Mouse (Mus musculus) gastrocnemius, postnatal 4 days (tissue): ENCODE results near the gene Kncn. TPM values are rescaled to one million over a fixed set of nuclear protein-coding genes. Genes with fewer than 3 reads are reported as not detected.

Experiments used
- DNase-seq, 2 experiments: peaks; one replicate each; pipeline ENCODE4 v3.0.0; 2021 to 2022; ENCODE audit warnings: low spot score in 2 of 2, mixed read lengths in 2 of 2
- total RNA-seq, 2 experiments: library from RNA; stranded (reverse); gene quantifications; 2 replicates each; pipeline ENCODE4 v1.2.3; 2021

Gene Kncn
- total RNA-seq, 2 experiments from 2014 or later, result not detected

DNA sequence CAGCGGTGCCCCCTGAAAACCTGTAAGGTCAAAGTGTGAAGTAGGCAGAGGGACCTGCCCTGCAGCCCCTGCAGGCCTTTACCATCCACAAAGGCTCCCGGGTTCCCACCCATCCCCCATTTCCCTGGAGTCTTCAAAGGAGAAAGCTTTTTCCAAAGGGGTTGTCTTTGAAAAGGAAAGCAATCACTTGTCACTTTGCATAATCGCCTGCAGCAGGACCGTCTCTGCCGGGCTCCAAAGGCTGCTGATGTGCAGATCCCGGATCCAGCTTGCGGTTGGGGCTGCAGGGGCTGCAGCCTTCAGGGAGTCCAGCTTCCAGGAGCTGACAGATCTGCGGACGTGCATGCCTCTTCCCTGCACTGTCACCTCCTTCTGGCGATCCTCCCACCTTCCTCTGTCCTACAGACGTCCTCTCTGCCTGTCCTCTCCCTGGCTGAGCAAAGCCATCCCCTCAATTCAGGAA lies 6.0 kb upstream of the Kncn start:
- DNase-seq, result no peak

DNA sequence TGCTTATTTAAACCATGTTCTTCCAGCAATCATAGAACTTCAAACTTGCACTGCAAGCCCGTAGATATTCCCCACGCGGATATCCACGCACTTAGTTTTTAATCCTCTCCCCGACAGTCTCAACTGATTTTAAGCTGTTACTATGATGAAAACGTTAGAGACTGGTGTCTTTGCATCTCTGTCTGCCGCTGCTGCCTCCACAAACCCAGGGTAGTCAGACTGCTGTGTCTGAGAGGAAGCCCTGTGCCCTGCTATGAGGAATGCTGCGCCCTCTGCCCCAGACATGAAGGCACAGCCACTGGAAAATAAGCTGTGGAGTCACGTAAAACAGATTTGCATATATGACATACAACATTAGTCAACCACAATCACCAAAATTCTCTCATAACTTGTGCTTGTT lies 5.4 kb upstream of the Kncn start:
- no peak for DNase-seq

DNA sequence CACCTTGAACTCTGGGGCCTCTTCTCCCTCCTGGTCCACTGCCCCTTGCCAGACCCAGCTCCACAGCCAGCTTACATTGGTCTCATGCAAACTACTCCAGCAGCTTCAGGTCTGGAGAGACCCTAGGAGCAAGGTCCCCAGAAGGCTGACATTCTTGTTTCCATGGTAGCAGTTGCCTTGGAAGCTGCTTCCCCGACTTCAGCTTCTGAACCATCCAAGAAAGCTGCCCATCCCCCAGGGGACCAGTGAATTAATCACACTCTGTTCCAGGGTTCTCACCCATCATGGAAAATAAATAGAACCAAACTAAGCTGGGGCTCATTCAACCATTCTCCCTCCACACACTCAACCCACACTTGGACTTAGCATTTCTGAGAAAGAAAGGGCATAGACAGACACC lies 3.0 kb upstream of the Kncn start:
- no peak for DNase-seq

DNA sequence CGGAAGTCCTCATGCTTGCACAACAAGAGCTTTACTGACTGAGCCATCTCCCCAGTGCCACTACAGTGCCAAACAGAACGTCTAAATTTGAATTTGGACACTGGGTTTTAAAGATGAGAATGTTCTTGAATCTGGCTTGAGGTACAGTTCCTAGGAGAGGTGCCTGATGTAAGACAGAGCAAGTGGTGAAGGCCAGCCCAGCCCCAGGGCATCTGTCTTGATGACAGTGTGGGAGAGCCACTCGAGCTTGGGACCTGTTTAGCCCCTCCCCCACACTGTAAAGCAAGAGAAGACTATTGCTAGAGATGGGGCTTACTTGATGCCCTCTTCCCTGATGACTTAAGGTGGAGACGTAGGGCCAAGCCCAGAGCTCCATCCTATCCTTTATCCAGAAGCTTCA lies 2.0 kb upstream of the Kncn start:
- no peak for DNase-seq

DNA sequence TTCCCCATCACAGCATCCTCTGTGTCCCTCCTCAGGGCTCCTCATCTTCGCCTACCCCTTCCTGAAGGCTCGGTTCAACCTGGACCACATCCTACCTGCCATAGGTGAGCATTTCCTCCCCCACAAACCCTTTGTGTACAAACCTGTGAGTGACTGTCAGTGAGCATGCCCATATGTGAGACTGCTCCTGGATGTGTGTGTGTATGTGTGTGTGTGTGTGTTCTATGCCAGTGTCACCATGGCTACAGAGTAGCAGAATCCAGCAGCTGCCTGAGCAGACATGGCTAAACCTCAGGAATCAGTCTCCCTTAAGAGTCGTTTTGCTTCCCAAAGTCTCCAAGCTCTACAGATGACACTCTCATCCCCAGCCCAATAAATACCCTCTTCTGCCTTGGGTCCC lies 1.6 kb downstream of the Kncn start:
- DNase-seq, result no peak

DNA sequence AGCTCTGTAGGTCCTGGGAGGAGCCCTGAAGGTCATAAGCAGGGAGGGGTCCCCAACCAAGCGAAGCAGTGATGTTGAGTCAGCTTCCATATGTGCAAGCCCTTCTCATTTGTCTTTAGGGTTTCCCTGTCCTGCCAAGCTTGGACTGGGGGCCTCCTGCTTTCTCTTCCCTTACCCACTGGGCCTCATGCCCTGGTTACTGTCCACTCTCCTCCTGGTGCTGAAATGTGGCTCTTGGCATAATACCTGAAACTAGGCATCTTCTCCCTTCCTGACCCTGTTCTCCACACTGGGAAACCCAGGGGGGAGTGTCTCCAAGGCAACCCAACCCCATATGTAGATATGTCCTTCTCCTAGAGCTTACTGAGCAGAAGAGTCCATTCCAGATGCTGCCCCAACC lies 2.7 kb downstream of the Kncn start:
- DNase-seq, result no peak

DNA sequence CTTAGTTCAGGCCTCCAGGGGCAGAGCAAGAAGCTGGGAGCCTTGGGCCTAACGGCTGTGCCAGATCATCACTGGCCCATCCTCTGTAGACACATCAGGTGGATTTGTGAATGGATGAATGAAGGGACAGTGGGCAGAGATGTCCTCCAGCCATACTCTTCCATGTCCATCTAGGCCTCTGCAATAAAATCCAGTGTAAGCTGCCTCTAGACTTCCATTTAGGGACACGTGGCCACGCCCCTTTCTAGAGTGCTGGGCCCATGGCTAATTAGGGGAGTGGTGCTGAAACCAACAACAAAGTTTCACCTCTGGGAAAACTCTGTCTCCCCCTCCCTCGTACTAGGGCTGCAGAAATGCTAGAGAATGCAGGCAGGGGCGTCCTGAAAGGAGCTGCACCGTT lies 5.9 kb downstream of the Kncn start:
- no peak for DNase-seq

DNA sequence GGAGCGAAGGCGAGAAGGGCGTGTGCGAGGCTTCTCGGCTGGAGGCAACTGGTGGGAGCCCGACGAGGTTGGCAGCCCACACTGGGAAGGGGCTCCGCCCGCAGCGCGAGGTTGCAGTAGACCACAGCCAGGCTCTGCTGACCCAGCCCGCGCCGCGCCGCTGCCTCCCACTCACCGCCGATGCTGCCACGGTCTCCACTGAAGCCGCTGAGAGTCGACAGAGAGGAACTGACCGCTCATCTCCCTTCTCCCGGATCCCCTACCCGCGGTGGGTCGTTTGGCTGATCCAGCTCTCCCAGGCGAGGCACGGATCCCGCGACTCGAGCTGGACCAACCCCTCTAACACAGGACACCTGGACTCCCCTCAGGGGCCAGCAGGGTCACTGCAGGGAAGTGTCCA lies 6.4 kb downstream of the Kncn start, which contains the start of gene 6430628N08Rik:
Gene 6430628N08Rik (plus strand): TSS at position 113 of the 400 bp plus-strand sequence.
- no peak for DNase-seq

DNA sequence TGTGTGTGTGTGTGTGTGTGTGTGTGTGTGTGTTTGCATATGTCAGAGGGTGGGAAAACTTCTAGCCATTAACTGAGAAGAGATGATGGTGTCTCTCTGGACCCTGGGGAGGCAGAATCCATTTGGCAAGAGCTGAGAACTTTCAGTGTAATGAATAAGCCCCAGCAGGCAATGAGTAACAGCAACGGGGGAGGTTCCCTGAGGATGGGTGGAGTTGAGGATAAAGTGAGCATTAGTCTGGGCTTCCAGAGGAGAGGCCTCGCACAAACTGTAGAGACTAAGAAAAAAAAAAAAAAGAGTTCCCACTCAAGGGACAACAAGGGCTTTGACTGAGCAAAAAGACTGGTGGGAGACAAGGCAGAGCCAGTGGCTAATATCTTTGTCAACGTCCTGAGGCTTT lies 10.1 kb downstream of the Kncn start:
- no peak for DNase-seq

DNA sequence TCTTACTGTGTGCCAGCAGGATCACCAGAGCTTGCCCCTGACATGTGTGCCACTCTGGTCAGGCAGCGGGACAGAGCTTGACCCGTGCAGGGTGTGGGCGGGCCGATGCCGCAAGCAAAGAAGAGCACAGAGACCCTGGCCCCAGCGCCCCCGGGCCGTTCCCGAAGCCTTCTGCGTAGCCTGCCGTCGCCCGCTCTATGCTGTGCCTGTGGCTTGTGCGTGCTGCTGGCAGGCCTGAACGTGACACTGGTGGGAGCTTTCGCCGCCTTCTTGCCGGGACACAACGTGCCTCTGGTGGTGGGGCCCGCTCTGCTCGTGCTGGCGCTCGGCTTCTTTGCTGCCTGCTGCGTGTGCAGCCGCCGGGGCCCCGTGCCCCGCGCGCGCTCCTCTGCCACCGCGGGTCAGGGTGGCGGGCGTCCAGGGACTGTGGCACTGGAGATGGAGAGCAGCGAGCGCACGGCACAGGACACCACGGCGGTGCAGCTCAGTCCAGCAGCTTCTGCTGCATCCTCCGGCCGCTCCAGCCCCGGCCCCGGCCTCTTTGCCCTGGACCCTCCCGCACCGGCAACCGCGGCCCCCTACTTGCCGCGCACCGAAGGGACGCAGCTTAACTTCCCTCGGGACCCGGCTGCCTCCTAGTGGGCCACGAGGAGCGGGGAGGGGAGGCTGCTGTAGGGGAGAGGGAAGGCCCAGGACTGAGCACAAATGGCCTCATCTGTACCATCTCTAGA lies 13.9 kb downstream of the Kncn start:
- DNase-seq, result peak in 1 of 2 experiments; percentile 16

DNA sequence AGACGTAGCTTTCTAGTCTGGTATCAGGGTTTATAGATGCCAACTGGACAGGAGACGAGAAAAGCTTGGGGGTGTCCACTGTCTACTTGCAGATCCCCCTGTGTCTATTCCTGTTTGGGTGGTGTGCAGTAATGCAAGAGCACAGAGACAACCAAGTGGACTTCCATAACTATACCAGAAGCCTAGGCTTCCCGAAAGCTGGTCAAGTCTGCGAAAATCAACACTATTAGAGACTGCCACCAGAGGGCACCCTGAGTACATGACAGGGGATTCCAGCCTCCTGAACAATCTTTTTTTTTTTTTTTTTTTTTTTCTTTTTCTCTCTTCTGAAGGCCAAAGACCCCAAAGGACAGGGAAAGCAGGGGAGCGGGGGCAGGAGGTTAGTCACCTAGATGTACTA lies 18.6 kb downstream of the Kncn start:
- peak; percentile 58 to 81 for DNase-seq

DNA sequence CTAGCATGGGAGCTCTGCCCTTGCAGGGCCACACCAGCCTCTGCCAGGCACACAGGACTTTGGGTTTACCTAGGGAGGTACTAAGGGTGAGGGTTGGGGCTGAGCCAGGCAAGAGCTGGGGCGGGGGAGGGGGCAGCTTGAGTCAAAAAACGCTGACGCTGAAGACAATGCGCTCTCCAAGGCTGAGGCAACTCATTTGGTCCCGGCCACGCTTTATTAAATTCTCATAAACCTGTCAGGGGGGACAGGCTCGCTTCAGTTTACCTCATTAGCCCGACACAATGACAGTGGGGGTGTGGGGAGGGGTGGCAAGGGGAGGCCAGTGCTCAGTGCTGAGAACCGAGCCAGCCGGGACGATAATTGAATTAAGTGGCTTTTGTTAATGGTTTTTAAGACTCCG lies 20.2 kb downstream of the Kncn start:
- DNase-seq, result no peak

DNA sequence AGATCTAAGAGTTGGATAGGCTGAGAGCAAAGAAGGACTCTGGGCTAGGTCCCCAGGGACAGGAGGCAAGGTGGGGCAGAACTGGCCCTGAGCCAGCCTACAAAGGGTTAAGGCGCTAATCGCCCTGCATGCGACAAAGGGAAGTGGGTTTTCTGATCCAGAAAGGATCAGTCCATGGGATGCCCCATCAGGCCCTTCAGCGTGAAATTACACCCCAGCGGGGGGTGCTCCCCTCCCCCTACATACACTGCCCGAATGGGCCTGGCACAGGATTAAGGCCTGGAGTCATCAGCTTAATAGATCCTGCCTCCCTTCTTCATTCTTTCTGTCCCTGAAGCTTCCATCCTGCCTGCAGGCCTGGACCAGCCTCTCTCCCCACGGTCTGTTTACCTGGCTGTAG lies 21.5 kb downstream of the Kncn start:
- no peak for DNase-seq

DNA sequence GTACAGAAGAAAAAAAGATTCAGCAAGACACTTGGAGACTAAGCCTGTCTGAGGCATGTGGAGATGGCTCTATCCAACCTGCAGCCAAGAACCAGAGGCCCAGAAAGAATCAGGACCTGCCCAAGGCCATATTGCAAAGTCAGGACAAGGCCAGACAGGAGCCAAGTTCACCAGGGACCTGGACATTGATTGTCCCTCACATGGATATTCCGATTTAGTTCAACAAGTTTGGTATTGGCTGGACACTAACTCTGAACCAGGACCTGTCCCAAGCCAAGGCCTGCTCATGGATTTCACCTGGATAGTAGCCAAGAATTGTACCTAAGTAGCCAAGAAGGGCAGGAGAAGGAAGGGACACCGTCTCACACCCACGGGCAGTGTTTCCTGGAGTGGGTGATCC lies 22.6 kb downstream of the Kncn start:
- DNase-seq, result no peak

DNA sequence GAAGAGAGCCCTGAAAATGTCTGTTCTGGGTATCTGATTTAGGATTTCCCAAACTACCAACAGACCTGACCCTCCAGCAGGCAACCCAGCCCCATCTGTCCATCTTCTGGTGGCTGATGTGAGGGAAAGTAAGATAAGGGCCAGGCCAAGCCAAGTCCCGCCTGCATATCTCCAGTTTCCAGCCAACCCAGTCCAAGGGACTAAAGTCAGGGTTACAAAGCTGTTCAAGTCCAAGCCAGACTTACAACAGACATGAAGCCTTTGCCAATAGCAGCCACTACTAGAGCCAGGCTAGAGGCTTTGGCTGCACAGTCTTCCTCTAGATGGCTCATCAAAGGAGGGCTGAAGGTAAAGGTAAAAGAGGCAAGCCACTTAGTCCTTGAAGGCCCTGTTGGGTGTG lies 23.8 kb downstream of the Kncn start:
- DNase-seq, result no peak

DNA sequence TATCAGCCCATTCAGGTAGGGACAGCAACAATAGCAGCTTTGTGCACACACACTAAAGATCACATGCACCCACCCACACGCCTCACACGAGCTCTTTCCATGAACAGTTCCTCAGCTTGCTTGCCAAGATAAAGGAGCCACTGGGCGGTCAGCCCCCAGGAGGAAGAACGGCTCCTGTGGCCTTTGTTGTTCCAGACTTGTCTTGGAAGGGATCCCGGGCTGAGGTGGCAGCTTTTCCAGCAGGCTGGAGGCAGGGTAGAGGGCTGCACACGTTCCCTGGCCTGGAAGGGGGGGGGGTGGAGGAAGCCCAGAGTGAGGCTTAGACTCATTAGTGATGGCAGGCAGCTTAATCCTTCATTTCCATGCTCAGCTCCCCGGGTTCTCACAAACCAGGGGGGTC lies 24.4 kb downstream of the Kncn start:
- peak in 1 of 2 experiments; percentile 25 for DNase-seq

DNA sequence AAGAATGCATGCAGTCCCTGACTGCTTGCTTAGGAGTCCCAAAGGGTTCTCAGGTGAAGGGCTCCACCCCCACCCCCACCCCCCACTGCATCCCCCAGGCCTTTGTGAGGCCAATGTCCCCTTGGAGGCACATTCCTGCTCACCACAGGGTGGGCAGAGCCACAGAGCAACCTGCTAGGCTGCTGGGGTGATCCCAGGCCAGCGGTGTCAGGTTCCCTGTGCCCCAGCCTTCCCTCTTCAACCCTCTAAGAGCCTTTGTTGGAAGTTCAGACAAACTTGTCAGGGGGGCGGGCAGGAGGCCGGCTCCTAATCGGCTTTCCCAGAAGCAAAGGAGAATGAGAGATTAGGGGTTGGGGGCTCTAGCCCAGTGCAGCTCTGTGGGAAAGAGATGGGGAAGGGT lies 27.4 kb downstream of the Kncn start:
- DNase-seq, result no peak

DNA sequence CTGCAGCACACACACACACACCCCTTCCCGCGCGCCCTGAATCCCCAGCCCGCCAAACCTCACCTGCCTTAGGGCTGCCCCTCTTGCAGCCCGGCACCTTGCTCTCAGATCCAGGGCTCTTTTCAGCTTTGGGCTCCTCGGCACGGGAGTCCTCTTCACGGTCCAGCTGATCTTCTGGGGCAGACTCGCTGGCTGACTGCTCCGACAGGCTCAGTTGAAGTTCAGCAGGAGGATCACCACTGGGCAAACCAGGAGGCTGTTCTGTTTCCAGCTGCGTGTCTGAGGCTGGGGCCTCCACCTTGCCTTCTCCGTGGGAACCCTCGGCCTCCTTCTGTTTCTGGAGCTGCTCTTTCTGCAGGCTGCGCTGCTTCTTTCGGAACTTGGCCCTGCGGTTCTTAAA lies 35.7 kb downstream of the Kncn start:
- DNase-seq, result no peak

DNA sequence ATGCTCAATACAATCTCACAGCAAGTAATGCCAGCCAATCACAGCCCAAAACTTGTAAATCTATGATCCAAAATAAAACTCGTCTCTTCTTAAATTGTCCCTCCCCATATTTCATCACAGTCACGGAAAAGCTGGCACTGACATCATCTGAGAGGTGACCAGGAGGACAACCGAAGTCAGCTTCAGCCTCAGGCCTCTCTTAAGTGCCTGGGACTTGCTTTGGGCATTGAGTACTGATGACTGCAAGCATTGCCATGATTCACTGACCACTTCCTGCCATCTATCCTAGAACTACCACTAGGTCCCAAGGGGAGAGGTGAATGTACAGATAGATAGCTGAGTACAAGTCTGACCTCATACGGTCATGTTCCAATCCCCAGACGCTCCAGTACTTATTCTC lies 38.5 kb downstream of the Kncn start:
- no peak for DNase-seq

DNA sequence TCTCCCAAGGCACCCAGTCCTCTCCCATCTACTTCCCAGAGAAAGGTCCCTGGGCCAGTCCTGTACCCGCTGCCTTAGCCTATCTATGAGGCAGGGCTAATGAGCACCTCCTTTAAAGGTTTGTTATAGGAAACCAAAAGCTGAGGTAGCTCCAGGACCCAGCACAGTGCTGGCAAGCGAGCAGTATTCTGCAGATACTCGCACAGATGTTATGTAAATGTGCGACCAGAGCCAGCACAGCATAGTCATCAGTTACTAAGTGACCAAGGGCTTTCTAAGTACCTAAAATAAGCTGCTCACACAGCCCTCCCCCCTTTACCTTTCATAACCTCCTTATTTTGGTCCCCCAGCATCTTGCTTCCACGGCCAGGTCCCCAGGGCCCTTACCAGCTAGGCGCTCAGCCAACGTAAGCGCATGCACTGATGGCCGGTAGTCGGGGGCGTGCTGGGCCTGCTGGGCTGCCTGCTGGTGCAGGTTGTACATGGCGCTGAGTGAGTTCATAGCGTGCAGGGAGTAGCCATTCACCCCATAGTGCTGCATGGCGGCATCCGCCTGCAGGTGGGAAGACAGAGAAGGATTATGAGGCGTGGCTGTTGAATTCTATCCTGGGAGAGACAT lies 39.2 kb downstream of the Kncn start:
- no peak for DNase-seq

DNA sequence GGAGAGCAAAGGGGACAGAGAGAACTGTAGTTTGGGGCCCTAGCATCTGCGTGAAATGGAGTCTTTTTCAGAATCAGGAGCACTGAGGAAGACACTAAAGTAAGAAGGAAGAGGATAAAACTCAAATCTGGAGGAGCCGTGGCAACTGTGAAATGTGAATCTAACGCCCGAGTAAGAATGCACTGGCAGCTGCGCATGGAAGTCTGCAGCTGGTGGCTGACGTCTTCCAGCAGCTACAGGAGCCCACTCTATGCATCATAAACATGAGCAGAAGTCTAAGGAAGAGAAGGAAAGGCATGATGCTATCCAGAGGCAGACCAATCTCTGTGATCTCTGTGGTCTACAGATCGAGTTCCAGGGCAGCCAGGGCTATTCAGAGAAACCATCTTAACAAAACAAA lies 43.4 kb downstream of the Kncn start:
- DNase-seq, result no peak

DNA sequence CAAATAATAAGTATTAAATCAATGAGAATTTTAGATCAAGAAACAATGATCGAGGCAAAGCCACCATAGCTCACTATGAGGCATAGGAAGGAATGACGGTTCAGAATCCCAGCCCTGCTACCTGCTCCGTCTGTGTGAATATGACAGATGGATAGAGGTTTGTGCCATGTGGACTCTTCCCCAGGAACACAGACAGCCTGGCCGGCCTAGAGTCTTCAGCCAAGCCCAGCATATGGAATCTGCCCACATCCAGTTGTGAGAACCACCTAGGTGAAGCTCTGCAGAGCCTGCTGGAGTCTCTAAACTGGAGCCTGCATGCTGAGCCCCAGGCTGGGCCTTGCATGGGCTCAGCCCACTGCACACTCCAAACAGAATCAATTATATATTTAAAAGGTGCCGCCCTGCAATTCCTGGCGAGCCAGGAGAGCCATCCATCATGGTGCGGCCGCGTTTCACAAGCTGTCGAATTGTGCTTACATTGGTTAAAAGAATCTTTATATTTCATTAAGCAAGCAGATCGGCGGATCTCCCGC lies 47.4 kb downstream of the Kncn start:
- no peak for DNase-seq
